Mouse (Mus musculus) large intestine, adult 2 months (tissue): ENCODE results near the gene Slc2a6. TPM values are rescaled to one million over a fixed set of nuclear protein-coding genes. Genes with fewer than 3 reads are reported as not detected.

Experiments used
- DNase-seq: peaks from one replicate; pipeline ENCODE4 v3.0.0-alpha.2; 2012; ENCODE audit warnings: low read depth, low spot score
- WGBS: fragments of 180-500 bp; shearing (Covaris S2); methylation state at CpG from one replicate; pipeline ENCODE4 v1.1.7; 2018; 5-methylcytosine and 5-hydroxymethylcytosine counted together
- polyA plus RNA-seq: library from polyadenylated mRNA; depleted of rRNA; stranded (reverse); fragments of >200 nt; gene quantifications from 2 replicates; pipeline ENCODE4 v1.2.3, GENCODE M21; 2012; rRNA removed

The Slc2a6 gene
- polyA plus RNA-seq = 5.2 and 6.0 TPM in 2 replicates

GRCm38 (mm10) chr2:27027618-27028436 lies at the start of gene Slc2a6:
Gene Slc2a6 (minus strand): TSS chr2:27027998.
- peak; percentile 66 for DNase-seq
- WGBS = 3% methylated on average over 38 of the region's 38 CpGs

- 37% methylated on average over 3 of the region's 3 CpGs for WGBS
- DNase-seq = peak; percentile 3
These were observed 47.7 kb upstream of the Slc2a6 start for GRCm38 (mm10) chr2:27075485-27075884.

GRCm38 (mm10) chr2:27074804-27075203 lies 47.0 kb upstream of the Slc2a6 start:
- DNase-seq = no peak
- 56% methylated on average over 4 of the region's 4 CpGs for WGBS

GRCm38 (mm10) chr2:27073407-27073806 lies 45.6 kb upstream of the Slc2a6 start:
- DNase-seq = no peak
- WGBS = 72% methylated on average over 4 of the region's 4 CpGs

- DNase-seq = no peak
- WGBS = 88% methylated on average over 2 of the region's 2 CpGs
These were observed 44.2 kb upstream of the Slc2a6 start, which contains the start of gene Mymk for GRCm38 (mm10) chr2:27071978-27072377. Gene Mymk (minus strand): TSS chr2:27072179.

- no peak for DNase-seq
- 4% methylated on average over 4 of the region's 4 CpGs for WGBS
These were observed 43.3 kb upstream of the Slc2a6 start for GRCm38 (mm10) chr2:27071137-27071536.

GRCm38 (mm10) chr2:27070247-27070813 lies 42.5 kb upstream of the Slc2a6 start:
- no peak for DNase-seq
- 77% methylated on average over 2 of the region's 2 CpGs for WGBS

GRCm38 (mm10) chr2:27069646-27070045 lies 41.8 kb upstream of the Slc2a6 start:
- 54% methylated on average over 3 of the region's 3 CpGs for WGBS
- no peak for DNase-seq

- no peak for DNase-seq
These were observed 40.2 kb upstream of the Slc2a6 start for GRCm38 (mm10) chr2:27067996-27068395.

GRCm38 (mm10) chr2:27067124-27067523 lies 39.3 kb upstream of the Slc2a6 start:
- WGBS = 96% methylated on average over 2 of the region's 2 CpGs
- DNase-seq = no peak

More at GRCm38 (mm10) chr2:27067996-27068395, 40.2 kb upstream of the Slc2a6 start:
- WGBS = 73% methylated on average over 2 of the region's 2 CpGs

GRCm38 (mm10) chr2:27059187-27059586 lies 31.4 kb upstream of the Slc2a6 start:
- no peak for DNase-seq
- 73% methylated on average over 9 of the region's 9 CpGs for WGBS

GRCm38 (mm10) chr2:27058751-27059150 lies 31.0 kb upstream of the Slc2a6 start:
- WGBS = 7% methylated on average over 12 of the region's 12 CpGs
- DNase-seq = no peak

GRCm38 (mm10) chr2:27058251-27058650 lies 30.5 kb upstream of the Slc2a6 start:
- WGBS = 25% methylated on average over 4 of the region's 4 CpGs
- DNase-seq = no peak

GRCm38 (mm10) chr2:27049408-27049807 lies 21.6 kb upstream of the Slc2a6 start:
- no peak for DNase-seq
- WGBS = 26% methylated on average over 6 of the region's 6 CpGs

GRCm38 (mm10) chr2:27045979-27046770 lies 18.4 kb upstream of the Slc2a6 start:
- WGBS = 46% methylated on average over 8 of the region's 8 CpGs
- DNase-seq = no peak

- no peak for DNase-seq
- WGBS = 62% methylated on average over 3 of the region's 3 CpGs
These were observed 16.8 kb upstream of the Slc2a6 start for GRCm38 (mm10) chr2:27044641-27045040.

GRCm38 (mm10) chr2:27044166-27044565 lies 16.4 kb upstream of the Slc2a6 start:
- no peak for DNase-seq
- 72% methylated on average over 4 of the region's 4 CpGs for WGBS

GRCm38 (mm10) chr2:27043461-27043860 lies 15.7 kb upstream of the Slc2a6 start:
- DNase-seq = no peak
- 33% methylated on average over 3 of the region's 3 CpGs for WGBS

- WGBS = 67% methylated on average over 8 of the region's 8 CpGs
- DNase-seq = no peak
These were observed 14.5 kb upstream of the Slc2a6 start for GRCm38 (mm10) chr2:27042131-27042844.

- DNase-seq = no peak
- WGBS = 18% methylated on average over 1 of the region's 1 CpGs
These were observed 11.5 kb upstream of the Slc2a6 start for GRCm38 (mm10) chr2:27039286-27039685.
